Mouse (Mus musculus): ENCODE measurements around the gene Ccdc28a. TPM values are rescaled to one million over a fixed set of nuclear protein-coding genes. Genes with fewer than 3 reads are reported as not detected.
A peak's percentile ranks its signal among the peaks of the same experiment; 100 is the strongest.

Ccdc28a gene
- polyA plus RNA-seq, 1 experiment: 64.7 TPM

DNA sequence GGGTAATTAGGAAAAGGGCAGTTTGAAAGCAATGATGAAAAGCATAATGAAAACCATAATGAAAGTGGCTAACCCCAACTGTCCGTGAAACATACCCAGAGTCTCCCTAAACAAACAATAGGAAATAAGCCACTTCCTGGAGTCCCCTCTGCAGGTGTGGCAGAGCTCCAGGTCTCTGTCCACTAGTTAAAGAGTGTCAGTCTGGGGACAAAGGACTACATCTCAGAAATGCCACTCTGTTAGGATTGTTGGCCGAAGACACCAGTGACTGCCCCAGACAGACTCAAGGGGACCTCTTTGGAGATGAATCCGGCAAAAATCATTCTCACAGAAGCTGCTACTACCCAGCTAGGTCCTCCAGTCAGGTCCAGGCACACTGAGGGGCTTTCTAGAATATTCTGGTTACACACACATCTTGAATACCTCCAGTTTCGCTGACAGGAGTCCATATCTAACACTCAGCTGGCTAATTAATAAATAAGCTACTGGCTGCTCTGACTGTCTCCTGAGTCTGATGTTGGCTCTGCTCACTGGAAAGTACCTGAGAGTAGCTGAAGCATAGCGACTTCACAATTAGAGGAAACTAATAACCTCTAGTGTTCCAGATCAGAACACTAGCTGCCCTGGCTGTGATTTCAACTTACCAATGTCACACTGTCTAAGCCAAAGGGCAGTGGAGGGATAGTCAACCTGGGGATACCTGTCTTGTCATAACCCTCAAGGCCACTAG lies 36.3 kb downstream of the Ccdc28a start:
- H3K4me1 ChIP-seq (ENCODE audit: control insufficient read depth, insufficient read depth, low read length): no peaks in the 10 kb centered on the region
- TF ChIP-seq CTCF (IDR thresholded peaks at IDR 0.05; ENCODE audit: extremely low read depth, insufficient read depth, low read length) (no peak), POLR2A (IDR thresholded peaks at IDR 0.05; ENCODE audit: extremely low read depth, insufficient read depth, low read length) (no peak)
- H3K27ac ChIP-seq (ENCODE audit: insufficient read depth, low read length): no peak overlapping the region
- no peak overlapping the region for H3K4me3 ChIP-seq (ENCODE audit: insufficient read depth, low read length)

DNA sequence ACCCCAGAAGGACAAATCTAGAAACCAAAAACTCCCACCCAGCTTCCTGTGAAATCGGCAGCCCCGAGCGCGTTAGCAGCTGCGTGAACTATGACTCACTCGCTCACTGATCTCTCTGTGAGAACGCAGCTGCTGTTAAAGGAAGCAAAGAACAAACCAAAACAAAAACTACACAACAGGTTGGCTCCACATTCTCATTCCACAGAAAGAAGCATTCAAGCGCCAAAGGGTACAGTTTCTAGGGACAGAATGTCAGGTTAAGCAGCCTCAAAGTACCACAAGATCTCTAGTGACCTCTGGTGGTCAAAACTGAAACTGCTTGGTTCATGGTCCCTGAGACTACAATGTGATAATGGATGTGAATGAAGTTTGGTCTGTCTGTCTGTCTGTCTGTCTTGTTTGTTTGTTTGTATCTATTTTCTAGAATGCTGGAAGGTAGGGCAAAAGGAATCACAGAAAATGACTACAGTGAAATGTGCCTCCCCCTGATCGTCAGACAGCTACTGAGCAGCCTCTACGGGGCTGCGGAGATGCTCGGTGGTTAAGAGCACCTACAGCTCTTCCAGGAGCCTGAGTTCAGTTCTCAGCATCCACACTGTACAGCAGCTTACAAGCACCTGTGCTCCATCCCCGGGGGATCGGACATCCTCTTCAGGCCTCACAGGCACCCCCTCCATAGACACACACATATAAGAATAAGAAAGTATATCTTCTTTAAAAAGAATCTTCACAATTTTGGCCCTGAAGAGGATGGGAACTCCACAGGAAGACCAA lies 37.4 kb downstream of the Ccdc28a start:
- no peaks in the 10 kb centered on the region for H3K4me1 ChIP-seq (ENCODE audit: control insufficient read depth, insufficient read depth, low read length)
- peak overlapping the region; percentile 23; the same call in 1 of the 2 replicates for H3K4me3 ChIP-seq (ENCODE audit: insufficient read depth, low read length)
- no peak overlapping the region for H3K27ac ChIP-seq (ENCODE audit: insufficient read depth, low read length)
- TF ChIP-seq POLR2A (IDR thresholded peaks at IDR 0.05; ENCODE audit: extremely low read depth, insufficient read depth, low read length) (no peak), CTCF (IDR thresholded peaks at IDR 0.05; ENCODE audit: extremely low read depth, insufficient read depth, low read length) (peak; percentile 84)

DNA sequence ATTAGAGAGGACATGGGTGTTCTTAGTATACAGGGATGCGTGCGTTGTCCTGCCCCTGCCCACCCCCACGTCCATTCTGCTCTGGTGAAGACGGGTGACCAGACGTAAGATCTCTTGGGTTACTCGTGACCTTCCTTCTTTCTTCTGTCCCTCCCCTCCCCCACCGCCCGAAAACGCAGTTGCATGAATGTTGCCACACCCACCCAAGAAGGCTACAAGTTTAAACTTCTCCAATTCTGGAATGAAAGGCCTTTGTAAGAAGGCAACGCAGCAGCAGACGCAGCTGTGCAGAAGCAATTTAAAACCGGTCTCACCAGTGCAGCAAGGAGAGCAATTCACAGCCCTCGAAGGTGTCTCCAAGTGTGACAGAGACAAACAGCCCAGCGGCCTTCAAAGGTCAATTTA lies 40.1 kb downstream of the Ccdc28a start:
- TF ChIP-seq POLR2A (IDR thresholded peaks at IDR 0.05; ENCODE audit: extremely low read depth, insufficient read depth, low read length): no peak
- no peak for TF ChIP-seq CTCF (IDR thresholded peaks at IDR 0.05; ENCODE audit: extremely low read depth, insufficient read depth, low read length)
- no peaks in the 10 kb centered on the region for H3K4me1 ChIP-seq (ENCODE audit: control insufficient read depth, insufficient read depth, low read length)

DNA sequence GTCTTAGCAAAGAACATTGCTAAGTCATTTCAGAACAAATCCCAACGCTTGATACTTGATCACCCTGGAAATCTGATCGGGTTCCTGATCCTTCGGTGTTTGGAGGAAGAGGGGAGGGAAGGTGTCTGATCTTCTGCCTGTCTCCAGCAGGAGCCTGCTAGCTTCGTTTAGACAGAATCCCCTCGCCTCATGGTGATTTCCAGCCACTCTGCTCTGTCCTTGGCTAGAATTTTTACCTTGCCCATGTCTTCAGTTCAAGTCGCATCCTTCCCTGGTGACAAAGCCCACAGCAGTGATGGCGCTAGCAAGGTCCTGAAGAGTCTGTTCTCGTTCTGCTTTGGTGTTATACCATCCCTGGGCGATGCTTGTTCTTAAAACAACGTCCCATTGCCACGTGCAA lies 40.6 kb downstream of the Ccdc28a start:
- no peak overlapping the region for H3K4me3 ChIP-seq (ENCODE audit: insufficient read depth, low read length)
- no peak overlapping the region for H3K27ac ChIP-seq (ENCODE audit: insufficient read depth, low read length)
- TF ChIP-seq POLR2A (IDR thresholded peaks at IDR 0.05; ENCODE audit: extremely low read depth, insufficient read depth, low read length) (no peak), CTCF (IDR thresholded peaks at IDR 0.05; ENCODE audit: extremely low read depth, insufficient read depth, low read length) (no peak)
- H3K4me1 ChIP-seq (ENCODE audit: control insufficient read depth, insufficient read depth, low read length): no peaks in the 10 kb centered on the region

More for the DNA sequence above, 40.1 kb downstream of the Ccdc28a start:
- H3K4me3 ChIP-seq (ENCODE audit: insufficient read depth, low read length): no peak overlapping the region
- no peak overlapping the region for H3K27ac ChIP-seq (ENCODE audit: insufficient read depth, low read length)

DNA sequence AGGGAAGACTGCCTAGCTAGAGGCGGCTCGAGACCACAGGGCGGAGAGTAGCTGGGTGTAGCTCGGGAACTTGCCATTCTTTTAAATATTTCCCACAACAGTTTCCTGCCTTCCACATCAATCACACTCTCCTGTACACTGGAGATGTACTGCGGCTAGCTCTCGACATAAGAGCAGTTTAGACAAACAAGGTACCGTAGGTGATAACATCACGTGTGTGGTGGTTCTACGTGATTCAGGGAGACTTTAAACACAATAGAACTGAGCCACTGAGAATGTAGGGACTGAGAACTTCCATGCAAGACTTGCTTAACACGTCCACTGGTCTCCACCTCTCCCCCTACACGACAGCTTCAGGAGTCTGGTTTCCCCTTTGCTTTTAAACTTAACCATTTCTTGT lies 41.6 kb downstream of the Ccdc28a start:
- Histone ChIP-seq H3K27ac (ENCODE audit: insufficient read depth, low read length) (no peak overlapping the region), H3K4me1 (ENCODE audit: control insufficient read depth, insufficient read depth, low read length) (no peaks in the 10 kb centered on the region), H3K4me3 (ENCODE audit: insufficient read depth, low read length) (no peak overlapping the region)
- no peak for TF ChIP-seq POLR2A (IDR thresholded peaks at IDR 0.05; ENCODE audit: extremely low read depth, insufficient read depth, low read length)
- TF ChIP-seq CTCF (IDR thresholded peaks at IDR 0.05; ENCODE audit: extremely low read depth, insufficient read depth, low read length): no peak

DNA sequence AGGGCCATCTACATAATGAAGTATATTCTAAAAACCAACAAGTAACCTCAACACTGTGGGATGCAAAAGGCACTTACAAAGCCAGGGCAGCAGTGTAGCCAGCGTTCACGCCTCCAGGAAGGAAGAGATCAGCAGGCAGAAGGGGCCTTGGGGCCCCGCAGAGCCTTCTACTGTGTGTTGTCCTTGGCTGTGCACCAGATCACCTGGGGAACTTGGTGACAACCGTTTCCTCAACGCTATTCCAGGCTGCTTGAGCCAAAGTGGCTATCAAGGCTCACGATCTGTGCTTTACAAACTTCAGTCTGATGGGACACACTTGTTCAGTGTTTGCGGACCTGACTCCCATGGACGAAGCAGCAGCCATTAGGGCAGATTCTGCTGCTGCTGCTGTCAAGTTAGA lies 43.1 kb downstream of the Ccdc28a start:
- no peaks in the 10 kb centered on the region for H3K4me1 ChIP-seq (ENCODE audit: control insufficient read depth, insufficient read depth, low read length)
- H3K27ac ChIP-seq (ENCODE audit: insufficient read depth, low read length): no peak overlapping the region
- TF ChIP-seq CTCF (IDR thresholded peaks at IDR 0.05; ENCODE audit: extremely low read depth, insufficient read depth, low read length) (no peak), POLR2A (IDR thresholded peaks at IDR 0.05; ENCODE audit: extremely low read depth, insufficient read depth, low read length) (no peak)
- H3K4me3 ChIP-seq (ENCODE audit: insufficient read depth, low read length): no peak overlapping the region

DNA sequence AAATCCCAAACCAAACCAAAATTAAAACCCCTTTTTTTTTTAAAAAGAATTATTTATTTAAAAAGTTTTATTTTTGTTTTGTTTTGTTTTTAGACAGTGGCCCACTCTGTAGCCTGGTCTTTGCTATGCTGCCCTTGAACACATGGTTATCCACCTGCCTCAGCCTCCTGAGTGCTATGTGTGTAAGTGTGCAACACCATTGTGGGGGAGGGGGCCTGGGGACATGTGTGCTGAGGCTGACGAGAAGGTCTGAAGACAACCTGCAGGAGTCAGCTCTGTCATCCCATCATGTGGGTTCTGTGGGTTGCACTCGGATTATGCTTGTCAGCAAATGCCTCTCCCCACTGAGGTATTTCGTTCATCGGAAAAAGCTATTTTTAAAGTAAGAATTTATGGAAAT lies 45.3 kb downstream of the Ccdc28a start:
- no peaks in the 10 kb centered on the region for H3K4me1 ChIP-seq (ENCODE audit: control insufficient read depth, insufficient read depth, low read length)
- no peak for TF ChIP-seq CTCF (IDR thresholded peaks at IDR 0.05; ENCODE audit: extremely low read depth, insufficient read depth, low read length)
- no peak for TF ChIP-seq POLR2A (IDR thresholded peaks at IDR 0.05; ENCODE audit: extremely low read depth, insufficient read depth, low read length)
- no peak overlapping the region for H3K27ac ChIP-seq (ENCODE audit: insufficient read depth, low read length)
- H3K4me3 ChIP-seq (ENCODE audit: insufficient read depth, low read length): no peak overlapping the region

DNA sequence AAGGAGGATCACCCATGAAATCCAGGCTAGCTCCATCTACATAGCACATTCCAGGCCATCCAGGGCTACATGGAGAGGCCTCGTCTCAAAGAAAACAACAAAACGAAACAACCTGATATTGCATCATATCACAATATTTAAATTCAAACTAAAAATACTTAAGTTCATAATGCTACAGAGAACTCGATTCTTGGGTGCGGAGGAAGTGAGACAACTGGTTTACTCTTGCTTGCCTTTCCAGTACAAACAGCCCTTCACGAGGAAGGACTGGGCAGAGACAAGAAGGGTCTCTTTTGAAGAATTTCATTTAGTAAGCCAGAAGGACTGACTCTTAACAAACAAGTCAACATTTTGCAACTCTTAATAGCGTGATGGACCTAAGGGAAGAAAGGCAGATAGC lies 46.2 kb downstream of the Ccdc28a start:
- no peak overlapping the region for H3K4me3 ChIP-seq (ENCODE audit: insufficient read depth, low read length)
- no peaks in the 10 kb centered on the region for H3K4me1 ChIP-seq (ENCODE audit: control insufficient read depth, insufficient read depth, low read length)
- TF ChIP-seq POLR2A (IDR thresholded peaks at IDR 0.05; ENCODE audit: extremely low read depth, insufficient read depth, low read length) (no peak), CTCF (IDR thresholded peaks at IDR 0.05; ENCODE audit: extremely low read depth, insufficient read depth, low read length) (no peak)
- no peak overlapping the region for H3K27ac ChIP-seq (ENCODE audit: insufficient read depth, low read length)

DNA sequence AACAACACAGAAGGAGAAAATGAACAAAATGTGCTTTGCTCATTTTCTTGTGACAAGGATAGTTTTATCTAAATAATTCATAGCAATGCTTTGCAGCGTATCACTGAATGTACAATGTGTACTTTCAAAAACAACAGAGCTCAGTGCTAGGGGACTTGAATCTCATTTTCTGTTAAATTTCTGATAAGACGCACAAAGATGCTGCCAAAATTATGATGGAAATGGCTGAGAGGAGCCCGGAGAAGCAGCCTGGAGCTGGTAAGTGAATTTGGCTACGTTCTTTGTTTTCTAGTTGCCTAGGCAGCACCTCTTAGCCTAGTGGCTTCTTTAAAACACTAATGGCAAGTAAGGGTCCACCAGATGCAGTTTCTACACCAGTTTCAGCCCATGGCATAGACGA lies 52.6 kb downstream of the Ccdc28a start:
- Histone ChIP-seq H3K4me1 (ENCODE audit: control insufficient read depth, insufficient read depth, low read length) (peaks cover 2% of the 10 kb centered on the region; the same call in 1 of the 2 replicates), H3K4me3 (ENCODE audit: insufficient read depth, low read length) (no peak overlapping the region), H3K27ac (ENCODE audit: insufficient read depth, low read length) (no peak overlapping the region)
- TF ChIP-seq CTCF (IDR thresholded peaks at IDR 0.05; ENCODE audit: extremely low read depth, insufficient read depth, low read length): no peak
- TF ChIP-seq POLR2A (IDR thresholded peaks at IDR 0.05; ENCODE audit: extremely low read depth, insufficient read depth, low read length): no peak

DNA sequence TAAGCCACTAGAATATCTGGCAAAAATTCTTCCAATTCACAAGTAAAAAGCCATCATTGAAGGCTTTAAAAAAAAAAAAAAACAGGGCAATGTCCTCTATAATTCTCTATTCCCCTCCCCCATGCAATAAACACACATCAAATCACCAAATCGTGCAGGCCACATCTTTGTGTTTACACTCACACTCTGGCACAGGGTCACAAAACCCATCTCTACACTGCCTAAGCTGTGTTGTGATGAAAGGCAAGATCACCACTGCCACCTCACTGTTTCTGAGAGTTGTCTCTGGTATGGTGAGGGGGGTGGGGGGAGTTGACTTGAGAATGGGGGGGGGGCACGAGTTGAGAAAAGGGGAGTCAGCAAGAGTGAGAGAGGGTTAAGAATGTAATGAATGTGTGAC lies 57.5 kb downstream of the Ccdc28a start:
- Histone ChIP-seq H3K4me1 (ENCODE audit: control insufficient read depth, insufficient read depth, low read length) (no peaks in the 10 kb centered on the region; the same call in 1 of the 2 replicates), H3K27ac (ENCODE audit: insufficient read depth, low read length) (no peak overlapping the region), H3K4me3 (ENCODE audit: insufficient read depth, low read length) (no peak overlapping the region)
- no peak for TF ChIP-seq CTCF (IDR thresholded peaks at IDR 0.05; ENCODE audit: extremely low read depth, insufficient read depth, low read length)
- TF ChIP-seq POLR2A (IDR thresholded peaks at IDR 0.05; ENCODE audit: extremely low read depth, insufficient read depth, low read length): no peak

All from cortical plate, adult 2 months (tissue).